In the genomic region with DNA sequence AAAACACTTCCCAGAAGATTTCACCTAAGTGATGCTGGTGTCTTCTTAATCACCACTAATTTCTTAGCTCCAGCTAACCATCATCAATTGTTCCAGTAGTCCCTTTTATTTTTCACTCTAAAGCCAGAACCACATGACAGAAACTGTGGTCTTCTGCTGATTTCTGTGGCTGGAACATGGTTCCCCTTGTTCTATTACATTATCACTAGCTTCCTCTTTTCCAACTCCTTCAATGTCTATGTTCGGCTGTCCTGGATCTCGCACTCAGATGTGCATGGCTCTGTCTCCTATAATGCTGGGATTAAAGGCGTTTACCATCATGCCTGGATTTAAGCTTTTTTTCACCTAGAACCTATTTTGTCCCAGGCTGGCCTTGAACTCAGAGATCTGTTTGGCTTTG, we compare ENCODE assay signal across 24 mouse cellular contexts. TPM values are rescaled to one million over a fixed set of nuclear protein-coding genes. Genes with fewer than 3 reads are reported as not detected.
DNase-seq lines count a peak whose midpoint lies in the region; ATAC-seq and TF ChIP-seq lines count a peak whose summit lies in the region.
"Had no signal": no experiment of that assay in that cellular context is flagged by ENCODE, and none has a peak within 500 bp of the region (broad histone marks: within the 10 kb centered on the region; RNA-seq: fewer than 3 reads in every experiment).

No protein-coding gene starts in this region.

- no peak for TF ChIP-seq CTCF in bone marrow macrophage, adult 2 months (IDR thresholded peaks at IDR 0.05; ENCODE audit: low read depth, low read length)

- H3K27ac ChIP-seq in bone marrow macrophage, adult 2 months (ENCODE audit: insufficient read depth, low read depth, low read length): peak overlapping the region; percentile 21; the same call in 1 of the 2 replicates
- H3K27ac ChIP-seq: embryonic facial prominence, embryonic 13.5 days; embryonic facial prominence, embryonic 15.5 days; forebrain, embryonic 10.5 days; forebrain, embryonic 12.5 days had no signal

- no peak overlapping the region for H3K4me3 ChIP-seq in bone marrow macrophage, adult 2 months (ENCODE audit: insufficient read depth, low read length)
- H3K4me3 ChIP-seq: embryonic facial prominence, embryonic 13.5 days; embryonic facial prominence, embryonic 15.5 days; erythroblast, embryonic 14.5 days; forebrain, embryonic 10.5 days; forebrain, embryonic 12.5 days had no signal

- DNase-seq in heart, postnatal 14 days: no peak
- DNase-seq in gastrocnemius, postnatal 4 days (ENCODE audit: low spot score in 2 of 2): no peak
- DNase-seq in frontal cortex, adult 2 months (ENCODE audit: extremely low spot score in 1 of 2, low spot score in 1 of 2): no peak
- DNase-seq: adrenal gland, adult 8-10 months; adrenal gland, postnatal 14 days; adrenal gland, postnatal 36 days; cerebellum, adult 11 months; cerebellum, adult 18-20 months; cerebellum, adult 8-10 months; cerebellum, postnatal 10 days; cerebellum, postnatal 25 days; embryo, embryonic 11 days had no signal

- no peak for TF ChIP-seq POLR2A in bone marrow macrophage, adult 2 months (IDR thresholded peaks at IDR 0.05; ENCODE audit: borderline replicate concordance, low read depth, low read length)

- ATAC-seq in granulocyte monocyte progenitor cell, adult 5-6 weeks (replicated peaks; ENCODE audit: poor library complexity, severe bottlenecking): peak; percentile 86
- peak; percentile 86 for ATAC-seq in megakaryocyte progenitor cell, adult 5-6 weeks (replicated peaks; ENCODE audit: poor library complexity)
- ATAC-seq: activated CD4-positive, CD25-positive, alpha-beta regulatory T cell, adult 4 months; forebrain, embryonic 14.5 days; forebrain, embryonic 16.5 days; Patski had no signal

- intact Hi-C loops in heart, postnatal 14 days (cut with DNase I): no loop called here

- H3K4me1 ChIP-seq in bone marrow macrophage, adult 2 months (ENCODE audit: control insufficient read depth, insufficient read depth, low read length): peaks cover 5% of the 10 kb centered on the region
- H3K4me1 ChIP-seq: embryonic facial prominence, embryonic 13.5 days; embryonic facial prominence, embryonic 15.5 days; forebrain, embryonic 10.5 days; forebrain, embryonic 12.5 days had no signal

RNA-seq across cellular contexts. Expression of a gene that starts 46.9 kb away (rescaled TPM):
- polyA plus RNA-seq in bone marrow macrophage, adult 2 months (2012; ENCODE audit: insufficient read depth, insufficient read length, missing spikeins): 3.8 and 4.5 TPM in 2 replicates
- total RNA-seq in granulocyte monocyte progenitor cell, adult 5-6 weeks (2014; fragmentation: Nextera tagmentation): 0.92 and 8.4 TPM in 2 replicates
- 0.72 and 4.3 TPM in 2 replicates for total RNA-seq in granulocyte monocyte progenitor cell, adult 5-6 weeks (2017)
- total RNA-seq in megakaryocyte progenitor cell, adult 5-6 weeks (2015): 3.3 and 5.5 TPM in 2 replicates
- total RNA-seq in megakaryocyte progenitor cell, adult 5-6 weeks (2017): 1.5 and 5.8 TPM in 2 replicates
- total RNA-seq in heart, postnatal 14 days (2021): 1 to 10 TPM; 5.3 to 7.3 TPM
- 10 to 100 TPM; 11.0 to 11.4 TPM for total RNA-seq in gastrocnemius, postnatal 4 days (2021)
- polyA plus RNA-seq in frontal cortex, adult 2 months (2012; rRNA removed): 43.0 and 46.6 TPM in 2 replicates
- polyA plus RNA-seq: erythroblast, embryonic 14.5 days had no signal
